Mouse (Mus musculus) midbrain, postnatal 0 days (tissue): ENCODE measurements at regions not wholly inside any gene's neighbourhood (a gene's known extent, or its start where the extent isn't known, plus 50 kb on each side); places are given as distances from the start of the nearest gene placed in this dataset.

Source experiments
- ATAC-seq: fragments of 200-750 bp; cut with Nextera tagmentation; 2 replicates; pipeline ENCODE4 v1.8.0; 2017; ENCODE audit warnings: moderate number of reproducible peaks, mild to moderate bottlenecking, moderate TSS enrichment, moderate library complexity; ENCODE audit not compliant: low FRiP score
- DNase-seq: peaks from one replicate; pipeline ENCODE4 v3.0.0-alpha.2; 2015; ENCODE audit warnings: low spot score
- H3K27ac ChIP-seq: fragments of 300-500 bp; sonication (generic); 2 replicates; pipeline ENCODE4 v1.5.1; 2014; ENCODE audit warnings: low read depth, mild to moderate bottlenecking, low read length, mixed read lengths
- H3K27me3 ChIP-seq: fragments of 300-500 bp; sonication (generic); 2 replicates; pipeline ENCODE4 v1.6.1; 2014; ENCODE audit warnings: low read length, control low read depth, mixed read lengths; ENCODE audit not compliant: insufficient read depth
- H3K36me3 ChIP-seq: fragments of 300-500 bp; sonication (generic); 2 replicates; pipeline ENCODE4 v1.6.1; 2014; ENCODE audit warnings: low read length, control low read depth, mixed read lengths; ENCODE audit not compliant: insufficient read depth
- H3K4me1 ChIP-seq: fragments of 300-500 bp; sonication (generic); 2 replicates; pipeline ENCODE4 v1.6.1; 2014; ENCODE audit warnings: mild to moderate bottlenecking, control low read depth, antibody characterized with exemption, low read length, mixed read lengths; ENCODE audit not compliant: insufficient read depth
- H3K4me2 ChIP-seq: fragments of 300-500 bp; sonication (generic); 2 replicates; pipeline ENCODE4 v1.6.1; 2014; ENCODE audit warnings: low read depth, mild to moderate bottlenecking, low read length, mixed read lengths; ENCODE audit not compliant: poor library complexity, severe bottlenecking
- H3K4me3 ChIP-seq: fragments of 300-500 bp; sonication (generic); 2 replicates; pipeline ENCODE4 v1.5.1; 2014; ENCODE audit warnings: low read depth, mild to moderate bottlenecking, low read length, moderate library complexity
- H3K9ac ChIP-seq: fragments of 300-500 bp; sonication (generic); replicated peaks from 2 replicates; pipeline ENCODE4 v1.6.1; 2014; ENCODE audit warnings: mild to moderate bottlenecking, low read length, moderate library complexity, mixed read lengths; ENCODE audit not compliant: poor library complexity, severe bottlenecking
- H3K9me3 ChIP-seq: fragments of 300-500 bp; sonication (generic); 2 replicates; pipeline ENCODE4 v1.6.1; 2016; ENCODE audit warnings: low read length, control low read depth
- CTCF ChIP-seq: IDR thresholded peaks from 2 replicates; pipeline ENCODE4 v1.5.1; 2016; ENCODE audit warnings: antibody characterized with exemption, mild to moderate bottlenecking
- WGBS: fragments of 180-500 bp; shearing (Covaris S2); extraction: QIAGEN DNeasy Blood & Tissue Kit; methylation state at CpG from one replicate; pipeline ENCODE4 v1.1.7; 2014; 5-methylcytosine and 5-hydroxymethylcytosine counted together

- no peaks in the 10 kb centered on the region for H3K36me3 ChIP-seq
- ATAC-seq (no peak), DNase-seq (no peak)
- no peaks in the 10 kb centered on the region for H3K27me3 ChIP-seq
- H3K4me3 ChIP-seq, result no peak overlapping the region
- H3K9ac ChIP-seq, result no peak overlapping the region
- no peak overlapping the region for H3K27ac ChIP-seq
- no peak overlapping the region for H3K4me2 ChIP-seq
- TF ChIP-seq CTCF, result no peak
- no peaks in the 10 kb centered on the region for H3K9me3 ChIP-seq
- H3K4me1 ChIP-seq, result 0 out of 2 replicates have a peak, but pooled peaks cover 7% of the 10 kb centered on the region
These were observed 69.8 kb downstream of the Ackr3 start for GRCm38 (mm10) chr1:90273629-90273928.

GRCm38 (mm10) chr1:90274968-90275651 is 71.3 kb downstream of the Ackr3 start:
- no peak overlapping the region for H3K4me3 ChIP-seq
- no peak for ATAC-seq

GRCm38 (mm10) chr1:90275786-90276520 is 72.2 kb downstream of the Ackr3 start:
- no peaks in the 10 kb centered on the region for H3K36me3 ChIP-seq
- peak; percentile 27; the same call in 1 of the 2 replicates for ATAC-seq
- no peak for TF ChIP-seq CTCF

More at GRCm38 (mm10) chr1:90274968-90275651, 71.3 kb downstream of the Ackr3 start:
- H3K36me3 ChIP-seq, result no peaks in the 10 kb centered on the region
- DNase-seq, result no peak
- no peak for TF ChIP-seq CTCF
- no peaks in the 10 kb centered on the region for H3K9me3 ChIP-seq
- 91% methylated on average over 9 of the region's 9 CpGs for WGBS
- no peak overlapping the region for H3K4me2 ChIP-seq
- 0 out of 2 replicates have a peak, but pooled peaks cover 7% of the 10 kb centered on the region for H3K4me1 ChIP-seq
- H3K27ac ChIP-seq, result no peak overlapping the region
- H3K27me3 ChIP-seq, result no peaks in the 10 kb centered on the region
- H3K9ac ChIP-seq, result no peak overlapping the region

GRCm38 (mm10) chr1:90277486-90278255 is 73.9 kb downstream of the Ackr3 start:
- DNase-seq (peak; percentile 27), ATAC-seq (no peak)
- no peak for TF ChIP-seq CTCF
- WGBS, result 81% methylated on average over 18 of the region's 18 CpGs
- no peak overlapping the region for H3K4me3 ChIP-seq
- 0 out of 2 replicates have a peak, but pooled peaks cover 7% of the 10 kb centered on the region for H3K4me1 ChIP-seq
- H3K36me3 ChIP-seq, result no peaks in the 10 kb centered on the region
- H3K4me2 ChIP-seq, result no peak overlapping the region
- H3K9me3 ChIP-seq, result no peaks in the 10 kb centered on the region
- H3K27ac ChIP-seq, result no peak overlapping the region
- no peaks in the 10 kb centered on the region for H3K27me3 ChIP-seq
- H3K9ac ChIP-seq, result no peak overlapping the region

More at GRCm38 (mm10) chr1:90275786-90276520, 72.2 kb downstream of the Ackr3 start:
- 0 out of 2 replicates have a peak, but pooled peaks cover 7% of the 10 kb centered on the region for H3K4me1 ChIP-seq
- H3K27ac ChIP-seq, result no peak overlapping the region
- WGBS, result 80% methylated on average over 16 of the region's 16 CpGs
- H3K4me3 ChIP-seq, result no peak overlapping the region
- no peaks in the 10 kb centered on the region for H3K27me3 ChIP-seq
- H3K4me2 ChIP-seq, result no peak overlapping the region
- DNase-seq, result no peak
- no peaks in the 10 kb centered on the region for H3K9me3 ChIP-seq
- H3K9ac ChIP-seq, result no peak overlapping the region

- Histone ChIP-seq H3K4me3 (no peak overlapping the region), H3K9ac (no peak overlapping the region), H3K27ac (0 out of 2 replicates have a peak overlapping the region, but pooled peaks have one; percentile 12), H3K27me3 (no peaks in the 10 kb centered on the region), H3K9me3 (no peaks in the 10 kb centered on the region), H3K36me3 (no peaks in the 10 kb centered on the region), H3K4me1 (peaks cover 15% of the 10 kb centered on the region; the same call in 1 of the 2 replicates), H3K4me2 (no peak overlapping the region)
- no peak for ATAC-seq
- 60% methylated on average over 20 of the region's 20 CpGs for WGBS
- no peak for TF ChIP-seq CTCF
- DNase-seq, result peak; percentile 82
These were observed 75.5 kb downstream of the Ackr3 start for GRCm38 (mm10) chr1:90279066-90279839.
